Mouse (Mus musculus) gastrocnemius, adult 18-20 months (tissue): Measurements from ENCODE around the gene Gss. TPM values are rescaled to one million over a fixed set of nuclear protein-coding genes. Genes with fewer than 3 reads are reported as not detected.

Source experiments
- DNase-seq: peaks from one replicate; pipeline ENCODE4 v3.0.0; 2021; ENCODE audit warnings: low spot score
- long read RNA-seq, 2 experiments: library from polyadenylated mRNA; stranded (forward); transcript quantifications; one replicate each; pipeline ENCODE4 v2.0.0; 2021
- total RNA-seq, 2 experiments: library from RNA; stranded (reverse); gene quantifications; 2 replicates each; pipeline ENCODE4 v1.2.3; 2021

Gene Gss
- 1 to 10 TPM; 5.2 to 6.2 TPM for total RNA-seq
- long read RNA-seq, experiment 1, transcript Gss-201 (13 exons, 1,963 nt), result major isoform, 6 of 8 reads
- long read RNA-seq, experiment 1, partial matches to known transcripts, result 1 of 8 reads
- long read RNA-seq, experiment 1, other reads (novel, unspliced or antisense), result 1 of 8 reads
- long read RNA-seq, experiment 2, transcript Gss-201 (13 exons, 1,963 nt), result major isoform, 8 of 8 reads
- long read RNA-seq, experiment 2, partial matches to known transcripts, result 0 of 8 reads
- long read RNA-seq, experiment 2, other reads (novel, unspliced or antisense), result 0 of 8 reads

DNA sequence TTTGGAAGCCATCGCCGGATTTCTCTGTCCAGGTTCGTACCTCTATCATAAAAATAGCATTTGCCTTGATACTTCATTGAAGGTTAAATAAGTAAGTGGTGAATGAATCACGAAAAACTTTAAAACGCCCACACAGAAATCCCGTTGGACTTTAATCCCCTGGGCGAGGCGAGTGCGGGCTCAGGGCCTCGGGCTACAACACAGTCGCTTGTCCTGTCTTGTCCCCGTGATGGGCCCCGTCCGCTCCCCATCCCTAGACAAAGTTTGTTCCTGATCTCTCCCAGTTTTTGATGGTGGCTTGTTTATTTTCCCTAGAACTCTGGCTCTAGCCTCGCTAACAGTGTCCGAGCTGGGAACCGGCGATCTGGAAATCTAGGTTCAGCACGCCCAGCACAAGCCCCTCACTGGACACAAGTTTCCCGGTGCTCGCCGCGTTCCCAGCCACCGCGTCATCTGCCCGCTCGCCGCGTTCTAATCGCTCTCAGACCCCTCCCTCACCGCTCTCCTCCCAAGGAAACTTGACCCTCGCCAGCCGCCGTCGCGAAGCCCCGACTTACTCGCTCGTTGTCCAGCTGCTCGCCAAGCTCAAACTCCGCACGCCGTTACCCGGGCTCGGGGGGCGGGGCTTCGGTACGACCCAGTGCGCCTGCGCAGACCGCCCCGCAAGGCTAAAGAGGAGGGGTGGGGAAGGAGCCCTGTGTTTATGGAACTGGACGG lies at the start of gene Gss:
Gene Gss (minus strand): TSS at position 674 of the 717 bp plus-strand sequence.
- peak; percentile 99 for DNase-seq

DNA sequence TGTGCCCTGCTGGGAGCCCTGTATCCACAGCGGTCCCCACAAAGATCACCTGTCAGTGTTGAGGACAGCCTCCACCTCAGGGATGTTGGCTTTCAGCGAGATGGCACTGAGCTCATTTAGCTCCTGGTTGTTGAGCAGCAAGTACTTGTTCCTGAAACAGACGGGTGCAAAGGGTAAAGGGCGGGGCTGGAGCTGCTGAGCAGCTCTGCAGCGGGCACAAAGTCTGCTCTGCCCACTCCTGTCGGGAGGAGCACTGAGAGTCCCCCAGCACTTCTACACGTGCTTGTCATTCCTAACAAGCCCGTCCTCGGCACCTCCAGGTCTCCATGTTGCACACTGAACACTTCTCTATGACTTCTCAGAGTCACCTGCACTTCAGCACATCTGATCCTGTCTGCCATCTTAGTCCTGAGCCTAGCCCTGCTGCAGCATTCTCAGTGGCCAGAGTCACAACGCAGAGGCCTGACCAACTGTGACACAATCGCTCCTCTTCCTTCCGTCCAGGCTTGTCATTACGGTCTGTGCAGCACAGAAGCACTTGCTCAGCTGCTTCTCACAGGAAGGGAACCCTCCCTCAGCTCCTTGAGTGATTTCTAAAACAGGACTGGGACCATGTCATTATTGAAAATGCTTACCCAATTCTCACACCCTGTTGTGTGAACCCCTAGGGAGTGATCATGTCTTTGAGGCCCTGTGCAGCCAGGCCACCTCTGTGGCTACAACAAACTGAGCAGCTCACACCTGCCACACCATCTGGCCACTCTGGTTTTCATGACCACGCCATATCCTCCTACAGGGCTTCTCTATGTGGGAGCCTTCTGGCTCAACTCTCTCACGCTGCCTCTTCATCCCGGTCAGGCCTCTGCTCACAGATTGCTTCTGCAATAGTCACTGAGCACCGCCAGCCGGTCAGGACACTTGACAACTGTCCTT lies 49.2 kb upstream of the Gss start:
- no peak for DNase-seq

DNA sequence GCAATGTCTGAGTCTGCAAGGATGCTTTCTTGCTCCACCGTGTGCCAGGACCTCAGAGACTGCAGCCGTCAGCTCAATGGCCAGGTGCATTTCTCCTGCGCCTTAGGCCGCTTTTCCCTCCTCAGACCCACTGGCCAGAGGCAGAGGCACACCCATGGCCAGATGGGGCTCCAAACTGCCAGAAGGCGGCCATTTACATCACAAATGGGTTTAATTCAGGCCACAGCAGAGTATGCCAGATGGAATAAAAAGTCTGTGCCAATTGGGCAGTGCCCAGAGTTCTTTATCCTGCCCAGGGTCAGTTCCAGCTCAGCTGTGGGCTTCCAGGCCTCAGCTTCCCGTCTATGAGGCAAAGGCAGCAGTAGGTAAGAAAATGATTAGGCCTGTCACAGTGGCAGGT lies 48.0 kb upstream of the Gss start:
- DNase-seq, result peak; percentile 61

DNA sequence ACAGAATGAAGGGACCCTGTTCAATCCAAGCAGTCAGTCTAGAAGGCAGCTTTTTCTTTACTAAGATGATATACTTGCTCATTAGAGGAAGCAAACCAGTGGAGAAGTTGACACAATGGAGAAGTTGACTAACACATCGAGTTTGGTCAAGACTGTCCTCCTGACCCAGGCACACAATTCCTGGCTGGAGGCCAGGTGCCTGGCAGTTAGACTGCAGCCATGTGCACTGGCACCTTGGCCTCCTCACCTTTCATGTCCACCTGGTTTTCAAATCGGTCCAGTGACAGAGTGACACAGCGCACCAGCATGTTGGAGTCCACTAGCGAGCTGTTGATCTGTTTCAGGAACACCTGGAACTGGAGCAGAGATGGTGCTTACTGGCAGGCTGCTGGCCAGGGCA lies 44.8 kb upstream of the Gss start:
- DNase-seq, result no peak

DNA sequence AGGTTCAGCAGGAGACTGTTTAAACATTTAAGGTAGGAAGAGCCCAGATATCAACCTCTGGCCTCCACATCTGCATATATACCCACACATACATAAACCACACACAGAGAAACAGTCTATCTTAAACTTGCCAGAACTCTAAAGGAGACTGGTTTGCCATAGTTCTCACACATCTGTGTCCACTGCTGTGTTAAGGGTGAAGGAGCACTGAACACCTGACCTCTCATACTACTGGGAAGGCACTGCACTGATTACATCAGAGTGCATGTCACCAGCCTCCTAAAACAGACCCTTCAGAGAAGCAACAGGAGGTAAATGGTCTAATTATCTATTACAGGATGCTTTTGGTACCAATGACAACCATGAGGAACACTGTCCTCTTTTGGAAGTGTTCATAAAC lies 44.3 kb upstream of the Gss start:
- DNase-seq, result no peak

DNA sequence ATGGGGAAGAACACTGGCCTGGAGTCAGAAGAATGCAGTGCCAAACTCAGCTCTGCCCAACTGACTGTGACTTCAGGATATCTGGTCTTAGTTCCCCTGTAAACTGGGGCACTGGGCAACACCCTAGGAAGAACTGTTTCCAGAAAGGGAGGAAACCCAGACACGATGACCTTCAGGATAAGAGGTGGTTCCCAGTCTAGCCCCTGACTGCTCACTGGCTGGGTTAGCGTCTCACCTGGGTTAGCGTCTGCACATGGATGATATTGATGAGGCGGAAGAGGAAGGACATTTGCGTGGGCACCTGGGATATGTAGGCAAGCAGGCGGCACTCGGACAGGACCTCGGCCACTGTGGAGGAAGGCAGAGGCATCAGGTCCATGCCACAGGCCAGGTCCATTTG lies 43.4 kb upstream of the Gss start:
- DNase-seq, result no peak

DNA sequence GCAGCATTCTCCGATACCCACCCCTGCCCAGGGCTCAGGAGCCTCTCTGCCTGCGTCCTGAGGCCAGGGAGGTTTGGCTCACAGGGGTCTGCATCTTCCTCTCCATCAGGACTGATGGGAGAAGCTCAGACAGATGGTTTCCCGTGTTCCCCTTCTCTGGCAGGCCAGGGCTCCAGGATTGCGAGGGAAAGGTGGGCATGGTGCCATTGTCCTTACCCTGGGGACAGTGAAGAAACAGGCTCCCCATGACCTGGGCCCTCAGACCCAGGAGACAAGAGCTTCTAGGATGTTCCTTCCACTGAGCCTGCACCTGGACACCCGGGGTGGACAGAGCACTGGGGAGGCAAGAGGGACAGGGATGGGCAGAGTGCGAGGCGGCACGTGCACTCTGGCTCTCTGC lies 42.0 kb upstream of the Gss start:
- DNase-seq, result no peak

DNA sequence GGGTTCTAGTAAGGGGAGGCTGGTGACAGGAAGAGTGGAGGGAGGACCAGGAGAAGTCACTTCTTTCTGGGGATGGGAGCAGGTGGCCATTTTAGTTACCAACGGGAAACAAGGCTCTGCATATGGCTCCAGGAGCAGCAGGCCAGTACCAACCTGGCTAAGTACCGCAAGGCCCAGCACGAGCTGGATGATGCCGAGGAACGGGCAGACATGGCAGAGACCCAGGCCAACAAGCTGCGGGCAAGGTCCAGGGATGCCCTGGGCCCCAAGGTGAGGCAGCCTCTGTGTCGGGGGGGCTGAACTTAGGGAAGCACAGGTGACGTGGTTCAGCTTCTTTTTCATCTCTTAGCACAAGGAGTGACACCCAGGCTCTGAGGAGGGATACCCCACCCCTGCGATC lies 41.1 kb upstream of the Gss start:
- no peak for DNase-seq

DNA sequence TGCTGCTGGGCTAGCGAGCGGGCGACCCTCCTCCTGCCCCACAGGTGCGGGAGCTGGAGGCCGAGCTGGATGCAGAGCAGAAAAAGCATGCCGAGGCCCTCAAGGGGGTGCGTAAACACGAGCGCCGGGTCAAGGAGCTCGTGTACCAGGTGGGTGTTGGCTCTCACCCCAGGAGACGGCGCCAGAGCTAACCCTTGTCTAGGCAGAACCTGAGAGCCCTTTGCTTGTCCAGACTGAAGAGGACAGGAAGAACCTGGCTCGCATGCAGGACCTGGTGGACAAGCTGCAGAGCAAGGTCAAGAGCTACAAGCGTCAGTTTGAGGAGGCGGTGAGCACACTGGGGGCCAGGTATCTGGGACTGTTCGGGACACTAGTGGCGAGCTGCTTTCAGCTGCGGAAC lies 40.5 kb upstream of the Gss start:
- DNase-seq, result no peak

DNA sequence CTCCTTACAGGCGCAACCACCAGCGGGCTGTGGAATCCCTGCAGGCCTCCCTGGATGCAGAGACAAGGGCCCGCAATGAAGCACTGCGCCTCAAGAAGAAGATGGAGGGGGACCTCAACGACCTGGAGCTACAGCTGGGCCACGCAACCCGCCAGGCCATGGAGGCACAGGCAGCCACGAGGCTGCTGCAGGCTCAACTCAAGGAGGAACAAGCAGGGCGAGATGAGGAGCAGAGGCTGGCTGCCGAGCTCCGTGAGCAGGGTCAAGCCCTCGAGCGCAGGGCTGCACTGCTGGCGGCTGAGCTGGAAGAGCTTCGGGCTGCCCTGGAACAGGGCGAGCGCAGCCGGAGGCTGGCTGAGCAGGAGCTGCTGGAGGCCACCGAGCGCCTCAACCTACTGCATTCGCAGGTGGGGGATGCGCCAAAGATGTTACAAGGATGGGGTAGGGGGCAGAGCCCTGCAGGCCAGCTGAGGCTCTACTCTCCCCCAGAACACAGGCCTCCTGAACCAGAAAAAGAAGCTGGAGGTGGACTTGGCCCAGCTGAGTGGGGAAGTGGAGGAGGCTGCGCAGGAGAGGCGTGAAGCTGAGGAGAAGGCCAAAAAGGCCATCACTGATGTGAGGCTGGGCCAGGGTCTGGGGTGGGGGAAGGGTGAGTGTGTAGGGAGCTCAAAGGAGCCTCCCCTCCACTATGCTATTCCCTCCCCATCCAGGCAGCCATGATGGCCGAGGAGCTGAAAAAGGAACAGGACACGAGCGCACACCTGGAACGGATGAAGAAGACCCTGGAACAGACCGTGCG lies 39.7 kb upstream of the Gss start:
- DNase-seq, result no peak

DNA sequence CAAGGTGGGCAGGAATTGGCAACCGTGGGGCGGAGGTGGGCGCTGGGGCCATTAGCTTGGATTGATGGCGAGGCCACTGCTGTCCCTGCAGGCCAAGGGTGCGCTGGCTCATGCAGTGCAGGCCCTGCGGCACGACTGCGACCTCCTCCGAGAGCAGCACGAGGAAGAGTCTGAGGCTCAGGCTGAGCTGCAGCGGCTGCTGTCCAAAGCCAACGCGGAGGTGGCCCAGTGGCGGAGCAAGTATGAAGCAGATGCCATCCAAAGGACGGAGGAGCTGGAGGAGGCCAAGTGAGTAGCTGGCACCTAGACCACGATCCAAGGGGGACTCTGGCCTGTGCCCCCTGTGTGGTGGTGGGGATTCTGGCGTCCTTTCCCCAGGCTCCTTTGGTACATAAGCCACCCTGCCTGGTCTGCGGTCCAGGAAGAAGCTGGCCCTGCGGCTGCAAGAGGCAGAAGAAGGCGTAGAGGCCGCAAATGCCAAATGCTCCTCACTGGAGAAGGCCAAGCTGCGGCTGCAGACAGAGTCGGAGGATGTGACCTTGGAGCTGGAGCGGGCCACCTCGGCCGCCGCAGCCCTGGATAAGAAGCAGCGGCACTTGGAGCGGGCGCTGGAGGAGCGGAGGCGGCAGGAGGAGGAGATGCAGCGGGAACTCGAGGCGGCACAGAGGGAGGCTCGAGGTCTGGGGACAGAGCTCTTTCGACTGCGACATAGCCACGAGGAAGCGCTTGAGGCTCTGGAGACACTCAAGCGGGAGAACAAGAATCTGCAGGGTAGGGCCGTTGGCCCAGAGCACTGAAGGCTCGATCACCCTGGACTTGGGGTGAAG lies 38.2 kb upstream of the Gss start:
- no peak for DNase-seq

DNA sequence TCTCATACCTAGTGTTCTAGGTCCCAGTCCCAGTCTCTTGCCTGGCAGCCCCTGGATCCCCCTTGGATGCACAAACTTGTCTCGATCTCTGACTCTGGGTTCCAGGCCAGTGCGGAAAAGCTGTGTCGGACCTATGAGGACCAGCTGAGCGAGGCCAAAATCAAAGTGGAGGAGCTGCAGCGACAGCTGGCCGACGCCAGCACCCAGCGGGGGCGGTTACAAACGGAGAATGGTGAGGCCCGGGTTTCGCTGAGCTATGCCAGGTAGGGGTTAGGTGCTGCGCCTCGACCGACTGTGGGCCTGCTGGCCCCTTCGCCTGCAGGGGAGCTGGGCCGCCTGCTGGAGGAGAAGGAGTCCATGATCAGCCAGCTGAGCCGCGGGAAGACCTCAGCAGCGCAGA lies 37.5 kb upstream of the Gss start:
- DNase-seq, result no peak

DNA sequence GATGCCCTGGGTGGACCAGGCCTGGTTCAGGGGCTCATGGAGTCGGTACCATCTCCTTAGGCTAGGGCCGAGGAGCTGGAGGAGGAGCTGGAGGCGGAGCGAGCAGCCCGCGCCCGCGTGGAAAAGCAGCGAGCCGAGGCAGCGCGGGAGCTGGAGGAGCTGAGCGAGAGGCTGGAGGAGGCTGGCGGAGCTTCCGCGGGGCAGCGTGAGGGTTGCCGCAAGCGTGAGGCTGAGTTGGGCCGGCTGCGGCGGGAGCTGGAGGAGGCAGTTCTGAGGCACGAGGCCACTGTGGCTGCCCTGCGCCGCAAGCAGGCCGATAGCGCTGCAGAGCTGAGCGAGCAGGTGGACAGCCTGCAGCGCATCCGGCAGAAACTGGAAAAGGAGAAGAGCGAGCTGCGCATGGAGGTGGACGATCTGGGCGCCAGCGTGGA lies 36.6 kb upstream of the Gss start:
- DNase-seq, result no peak

DNA sequence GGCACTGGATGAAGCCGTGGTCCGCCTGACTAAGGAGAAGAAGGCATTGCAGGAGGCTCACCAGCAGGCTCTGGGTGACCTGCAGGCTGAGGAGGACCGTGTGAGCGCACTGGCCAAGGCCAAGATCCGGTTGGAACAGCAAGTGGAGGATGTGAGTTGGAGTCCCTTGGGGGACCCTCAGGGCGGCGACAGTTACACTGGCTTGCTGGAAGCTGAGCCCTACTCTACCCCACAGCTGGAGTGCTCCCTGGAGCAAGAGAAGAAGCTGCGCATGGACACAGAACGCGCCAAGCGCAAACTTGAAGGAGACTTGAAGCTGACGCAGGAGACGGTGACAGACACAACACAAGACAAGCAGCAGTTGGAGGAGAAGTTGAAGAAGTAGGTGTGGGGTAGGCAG lies 35.9 kb upstream of the Gss start:
- DNase-seq, result no peak

DNA sequence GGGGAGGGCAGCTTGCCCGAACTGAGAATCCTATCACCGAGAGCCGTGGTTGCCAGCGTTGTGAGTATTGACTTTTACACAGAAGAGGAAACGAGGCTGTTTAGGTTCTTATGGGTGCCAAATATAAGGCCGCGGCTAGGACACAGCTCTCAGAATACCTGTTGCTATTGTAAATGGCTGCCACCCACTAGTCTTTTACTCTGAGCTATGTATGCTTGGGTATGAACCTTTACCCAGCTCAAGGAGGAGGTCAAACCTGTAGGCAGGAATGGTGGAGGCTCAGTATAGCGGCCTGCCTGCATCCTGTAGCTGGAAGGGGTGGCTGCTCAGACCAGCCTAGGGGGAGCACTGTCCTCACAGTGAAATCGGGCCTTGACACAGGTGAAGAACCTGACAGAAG lies 35.5 kb upstream of the Gss start:
- no peak for DNase-seq

DNA sequence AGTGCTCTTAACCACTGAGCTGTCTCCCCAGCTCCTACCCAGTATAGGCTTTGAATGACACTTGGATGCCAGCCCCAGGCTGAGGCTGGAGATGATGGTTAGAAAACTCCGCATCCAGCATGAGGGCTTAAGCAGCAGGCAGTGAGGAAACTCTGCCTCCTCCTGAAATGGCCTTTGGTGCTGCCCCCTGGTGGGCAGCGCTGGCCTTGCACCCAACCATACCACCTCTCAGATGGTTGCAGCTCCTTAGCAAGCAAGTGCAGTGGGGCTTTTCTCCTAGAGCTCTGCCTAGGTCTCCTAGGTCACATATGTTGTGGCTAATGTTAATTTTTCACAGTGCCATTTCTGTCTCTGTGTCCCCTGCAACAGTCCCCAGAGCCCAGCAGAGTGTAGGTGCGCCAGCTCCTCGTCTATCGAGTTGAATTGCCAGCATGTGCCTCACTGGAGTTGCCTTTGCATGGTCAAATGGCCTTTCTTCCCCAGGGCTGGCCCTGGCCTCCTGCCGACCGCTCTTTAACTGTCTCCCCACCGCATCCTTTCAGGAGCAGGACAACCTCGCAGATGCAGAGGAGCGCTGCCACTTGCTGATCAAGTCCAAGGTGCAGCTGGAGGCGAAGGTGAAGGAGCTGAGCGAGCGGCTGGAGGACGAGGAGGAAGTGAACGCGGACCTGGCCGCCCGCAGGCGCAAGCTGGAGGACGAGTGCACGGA lies 34.6 kb upstream of the Gss start:
- DNase-seq, result peak; percentile 63

DNA sequence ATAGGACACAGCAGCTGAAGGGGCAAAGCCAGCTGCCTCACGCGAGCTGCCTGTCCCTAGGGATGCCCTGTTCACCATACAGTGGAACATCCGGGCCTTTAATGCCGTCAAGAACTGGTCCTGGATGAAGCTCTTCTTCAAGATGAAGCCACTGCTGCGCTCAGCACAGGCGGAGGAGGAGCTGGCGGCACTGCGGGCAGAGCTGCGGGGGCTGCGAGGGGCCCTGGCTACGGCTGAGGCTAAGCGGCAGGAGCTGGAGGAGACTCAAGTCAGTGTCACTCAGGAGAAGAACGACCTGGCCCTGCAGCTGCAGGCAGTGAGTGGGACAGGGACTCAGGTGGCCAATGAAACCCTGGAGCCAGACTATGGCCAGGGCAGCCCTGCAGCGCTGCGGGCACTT lies 33.7 kb upstream of the Gss start:
- no peak for DNase-seq

DNA sequence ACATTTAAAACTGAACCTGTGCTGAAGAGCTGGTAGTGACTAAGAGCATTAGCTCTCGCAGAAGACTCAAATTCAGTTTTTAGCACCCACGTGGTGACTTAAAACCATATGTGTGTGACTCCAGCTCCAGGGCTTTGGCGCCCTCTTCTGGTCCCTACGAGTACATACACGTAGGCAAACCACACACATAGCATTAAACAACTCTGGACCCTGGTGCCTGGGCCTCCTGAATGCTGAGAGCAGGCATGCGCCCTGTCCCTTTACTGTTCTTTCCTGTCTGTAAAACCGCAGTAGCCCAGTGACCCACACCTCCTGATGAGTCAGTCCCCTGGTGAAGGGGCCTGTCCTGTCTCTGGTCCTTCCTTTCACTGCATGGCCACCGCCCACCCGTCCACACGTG lies 32.1 kb upstream of the Gss start:
- no peak for DNase-seq

DNA sequence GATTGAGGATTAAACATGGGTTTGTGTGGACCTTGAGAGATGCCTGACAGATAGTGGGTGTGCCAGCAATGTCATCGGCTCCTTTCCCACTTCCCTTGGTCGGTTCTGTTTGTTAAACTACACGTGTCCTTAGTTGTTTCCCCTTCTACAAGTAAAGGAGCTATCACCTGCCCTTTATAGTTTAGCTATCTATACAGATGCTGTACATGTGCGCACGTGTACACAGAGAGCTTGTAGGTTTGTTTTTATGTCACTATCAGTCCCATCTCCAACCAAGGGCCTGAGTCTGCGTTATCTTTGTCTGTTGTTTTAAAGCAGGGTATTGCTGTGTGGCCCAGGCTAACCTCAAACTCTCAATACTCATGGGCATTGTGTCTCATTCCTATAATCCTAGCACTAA lies 31.4 kb upstream of the Gss start:
- no peak for DNase-seq

DNA sequence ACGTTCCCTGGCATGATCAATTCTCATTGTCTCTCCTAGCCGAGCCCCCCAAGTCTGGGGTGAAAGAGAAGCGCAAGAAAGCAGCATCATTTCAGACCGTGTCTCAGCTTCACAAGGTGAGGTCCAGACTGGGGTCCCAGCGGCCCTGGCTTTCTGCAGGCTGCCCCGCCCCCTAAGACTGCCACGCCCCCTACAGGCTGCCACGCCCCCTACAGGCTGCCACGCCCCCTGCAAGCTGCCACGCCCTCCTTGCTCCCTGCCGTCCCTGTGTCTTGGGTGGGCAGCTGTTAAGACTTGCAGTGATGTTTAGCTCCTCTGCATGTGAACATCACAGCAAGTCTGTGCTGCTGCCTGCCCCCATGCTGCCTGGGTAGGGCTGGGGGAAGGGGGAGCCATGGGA lies 30.0 kb upstream of the Gss start:
- DNase-seq, result no peak
